Mouse (Mus musculus): Measurements from ENCODE around the gene Fap. TPM values are rescaled to one million over a fixed set of nuclear protein-coding genes. Genes with fewer than 3 reads are reported as not detected.

Gene Fap
- total and polyA plus RNA-seq, 2 experiments from 2014 or later: 0.31 to 0.99 TPM

- H3K27ac ChIP-seq: no peak overlapping the region
- no peaks in the 10 kb centered on the region for H3K9me3 ChIP-seq (ENCODE audit: low read length)
- ATAC-seq (no peak), DNase-seq (ENCODE audit: low spot score) (no peak)
- H3K4me1 ChIP-seq (ENCODE audit: insufficient read depth, low read length): no peaks in the 10 kb centered on the region
- WGBS: 83% methylated on average over 11 of the region's 11 CpGs
- no peak overlapping the region for H3K4me2 ChIP-seq (ENCODE audit: low read depth, low read length)
- no peak for TF ChIP-seq CTCF (IDR thresholded peaks at IDR 0.05; ENCODE audit: low read depth)
- no peaks in the 10 kb centered on the region for H3K27me3 ChIP-seq (ENCODE audit: insufficient read depth, low read length)
- no peak overlapping the region for H3K9ac ChIP-seq (replicated peaks; ENCODE audit: low read length)
- H3K36me3 ChIP-seq (ENCODE audit: insufficient read depth, low read length): no peaks in the 10 kb centered on the region
- no peak overlapping the region for H3K4me3 ChIP-seq (ENCODE audit: low read length)
Observed at GRCm38 (mm10) chr2:62454991-62455390, 118.9 kb downstream of the Fap start.

GRCm38 (mm10) chr2:62454033-62454432 lies 119.8 kb downstream of the Fap start:
- no peaks in the 10 kb centered on the region for H3K4me1 ChIP-seq (ENCODE audit: insufficient read depth, low read length)
- no peak overlapping the region for H3K4me2 ChIP-seq (ENCODE audit: low read depth, low read length)
- no peak overlapping the region for H3K9ac ChIP-seq (replicated peaks; ENCODE audit: low read length)
- no peak overlapping the region for H3K27ac ChIP-seq
- no peaks in the 10 kb centered on the region for H3K9me3 ChIP-seq (ENCODE audit: low read length)
- ATAC-seq (no peak), DNase-seq (ENCODE audit: low spot score) (no peak)
- WGBS: 78% methylated on average over 6 of the region's 6 CpGs
- H3K27me3 ChIP-seq (ENCODE audit: insufficient read depth, low read length): no peaks in the 10 kb centered on the region
- no peak for TF ChIP-seq CTCF (IDR thresholded peaks at IDR 0.05; ENCODE audit: low read depth)
- no peaks in the 10 kb centered on the region for H3K36me3 ChIP-seq (ENCODE audit: insufficient read depth, low read length)
- H3K4me3 ChIP-seq (ENCODE audit: low read length): no peak overlapping the region

Other genes starting within 250 kb of the Fap start
- 2.2 and 5.0 TPM in 2 replicates for gene Dpp4, start 161.8 kb downstream of the Fap start, total RNA-seq (2014; rRNA removed)
- gene Dpp4, start 161.8 kb downstream of the Fap start, polyA plus RNA-seq (2015; fragmentation: Nextera tagmentation; extraction: Ambion mirVana): 2.3 and 3.2 TPM in 2 replicates
- 0.29 and 0.42 TPM in 2 replicates for gene Gcg, start 90.4 kb downstream of the Fap start, total RNA-seq (2014; rRNA removed)
- gene Gcg, start 90.4 kb downstream of the Fap start, polyA plus RNA-seq (2015; fragmentation: Nextera tagmentation; extraction: Ambion mirVana): 1.1 and 1.9 TPM in 2 replicates
- gene Ifih1, start 72.2 kb upstream of the Fap start, total RNA-seq (2014; rRNA removed): 1.5 and 2.0 TPM in 2 replicates
- 2.1 and 3.5 TPM in 2 replicates for gene Ifih1, start 72.2 kb upstream of the Fap start, polyA plus RNA-seq (2015; fragmentation: Nextera tagmentation; extraction: Ambion mirVana)
- gene Gca, start 90.2 kb upstream of the Fap start, total RNA-seq (2014; rRNA removed): 2.4 and 2.7 TPM in 2 replicates
- gene Gca, start 90.2 kb upstream of the Fap start, polyA plus RNA-seq (2015; fragmentation: Nextera tagmentation; extraction: Ambion mirVana): 4.1 and 4.3 TPM in 2 replicates